Mouse (Mus musculus): ENCODE measurements around the gene Dcaf10. TPM values are rescaled to one million over a fixed set of nuclear protein-coding genes. Genes with fewer than 3 reads are reported as not detected.
"Not testable (repeated sequence)": the region's sequence is repeated elsewhere in the genome, so short reads cannot be mapped to it uniquely, and the experiment has no call there.

The Dcaf10 gene
- total RNA-seq, 2 experiments from 2014 or later, result 30.4 to 32.5 TPM

GRCm38 (mm10) chr4:45392572-45392971, 50.7 kb downstream of the Dcaf10 start:
- ATAC-seq (replicated peaks; ENCODE audit: low FRiP score, poor library complexity, severe bottlenecking), result no peak

DNA sequence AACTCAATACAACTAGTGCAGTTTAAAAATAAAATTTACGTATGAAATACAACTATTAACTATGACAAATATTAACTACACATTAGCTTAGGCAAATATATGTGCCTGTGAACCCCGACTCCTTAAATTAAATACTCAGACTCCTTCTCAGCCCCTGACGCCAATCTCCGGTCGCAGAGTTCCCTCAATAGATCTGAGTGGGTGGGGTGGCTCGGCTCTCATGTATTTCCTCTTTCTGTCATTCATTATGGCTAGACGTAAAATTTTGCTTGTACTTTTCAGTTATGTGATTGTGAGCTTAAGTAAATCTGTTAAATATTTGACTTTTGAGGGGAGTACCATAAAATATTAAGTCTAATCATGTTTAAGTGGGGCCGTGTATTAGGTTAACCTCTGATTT, 51.1 kb downstream of the Dcaf10 start:
- no peak for ATAC-seq (replicated peaks; ENCODE audit: low FRiP score, poor library complexity, severe bottlenecking)

DNA sequence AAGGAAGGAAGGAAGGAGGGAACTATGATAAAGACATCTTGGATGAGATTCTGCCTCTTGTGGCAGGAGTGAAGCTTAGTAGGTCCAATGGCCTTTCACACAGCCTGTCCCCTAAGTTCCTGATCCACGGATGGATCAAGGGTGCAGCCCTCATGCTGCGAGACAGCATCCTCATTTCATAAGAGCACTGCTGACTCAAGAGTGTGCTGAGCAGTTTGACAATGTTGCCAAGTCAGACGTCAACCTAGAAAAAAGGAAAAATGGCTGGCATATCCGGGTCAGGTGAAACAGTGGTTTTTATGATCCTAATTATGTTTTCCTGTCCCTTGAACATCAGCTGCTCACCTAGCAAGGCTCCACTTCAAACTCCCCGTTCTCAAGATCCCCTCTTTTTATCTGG, 51.8 kb downstream of the Dcaf10 start:
- no peak for ATAC-seq (replicated peaks; ENCODE audit: low FRiP score, poor library complexity, severe bottlenecking)

GRCm38 (mm10) chr4:45396211-45396610, 54.3 kb downstream of the Dcaf10 start:
- not testable (repeated sequence) for ATAC-seq (replicated peaks; ENCODE audit: low FRiP score, poor library complexity, severe bottlenecking)

- ATAC-seq (replicated peaks; ENCODE audit: low FRiP score, poor library complexity, severe bottlenecking), result not testable (repeated sequence)
Observed at GRCm38 (mm10) chr4:45398315-45398714, 56.4 kb downstream of the Dcaf10 start.

- ATAC-seq (replicated peaks; ENCODE audit: low FRiP score, poor library complexity, severe bottlenecking), result no peak
Observed at GRCm38 (mm10) chr4:45399421-45400210, 57.7 kb downstream of the Dcaf10 start.

DNA sequence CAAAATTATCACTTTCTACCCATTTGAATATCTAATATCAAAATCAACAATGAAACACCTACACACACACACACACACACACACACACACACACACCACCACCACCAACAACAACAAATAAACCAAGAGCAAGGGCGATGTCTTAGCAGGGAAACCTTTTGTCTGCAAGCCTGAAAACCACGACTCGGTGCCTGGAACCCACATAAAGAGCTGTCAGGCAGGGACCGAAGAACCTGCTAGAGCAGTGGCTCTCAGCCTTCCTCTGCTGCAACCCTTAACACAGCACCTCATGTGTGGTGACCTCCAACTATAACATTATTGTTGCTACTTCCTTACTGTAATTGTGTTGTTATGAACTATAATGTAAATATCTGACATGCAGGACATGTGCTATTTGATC, 60.4 kb downstream of the Dcaf10 start:
- no peak for ATAC-seq (replicated peaks; ENCODE audit: low FRiP score, poor library complexity, severe bottlenecking)

- peak; percentile 74 for ATAC-seq (replicated peaks; ENCODE audit: low FRiP score, poor library complexity, severe bottlenecking)
Observed at GRCm38 (mm10) chr4:45402878-45403498, 61.1 kb downstream of the Dcaf10 start.

DNA sequence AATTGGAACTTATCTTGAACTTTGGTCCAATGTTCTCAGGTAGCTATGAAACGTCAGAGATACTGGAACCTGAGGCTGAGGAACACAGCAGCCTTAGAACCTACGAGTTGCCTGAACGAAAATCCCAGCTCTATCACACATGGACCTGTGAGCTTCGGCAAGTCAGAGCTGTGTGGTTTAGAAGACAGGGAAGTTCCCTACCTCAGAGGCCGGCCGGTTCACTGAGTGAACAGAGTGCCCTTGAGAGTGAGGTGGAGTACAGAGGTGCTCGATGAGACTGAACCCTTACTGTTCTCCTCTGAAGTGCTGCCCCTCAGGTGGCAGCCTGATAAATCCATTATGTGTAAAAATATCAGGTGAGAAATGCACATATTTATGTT, 61.6 kb downstream of the Dcaf10 start:
- ATAC-seq (replicated peaks; ENCODE audit: low FRiP score, poor library complexity, severe bottlenecking), result peak; percentile 21

GRCm38 (mm10) chr4:45404086-45404485, 62.2 kb downstream of the Dcaf10 start:
- no peak for ATAC-seq (replicated peaks; ENCODE audit: low FRiP score, poor library complexity, severe bottlenecking)

GRCm38 (mm10) chr4:45405315-45405714, 63.4 kb downstream of the Dcaf10 start:
- no peak for ATAC-seq (replicated peaks; ENCODE audit: low FRiP score, poor library complexity, severe bottlenecking)

DNA sequence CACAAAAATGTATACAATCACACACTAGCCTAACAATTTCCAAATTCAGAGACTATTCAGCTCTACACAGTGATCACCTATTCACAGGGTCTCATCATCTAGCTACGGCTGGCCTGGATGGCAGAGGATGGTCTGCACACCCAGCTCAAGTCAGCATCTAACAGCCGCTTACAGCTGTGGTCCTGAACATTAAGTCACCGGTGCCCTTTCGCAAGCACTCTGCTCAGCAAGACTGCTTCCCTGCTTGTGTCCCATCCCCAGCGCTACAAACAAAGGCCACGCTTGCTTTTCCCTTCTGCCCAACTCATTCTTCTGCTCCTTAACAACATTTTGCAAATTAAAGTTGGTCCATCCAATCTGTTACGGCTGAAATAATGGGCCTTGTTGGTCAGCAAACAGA, 64.5 kb downstream of the Dcaf10 start:
- no peak for ATAC-seq (replicated peaks; ENCODE audit: low FRiP score, poor library complexity, severe bottlenecking)

- ATAC-seq (replicated peaks; ENCODE audit: low FRiP score, poor library complexity, severe bottlenecking), result peak; percentile 58
Observed at GRCm38 (mm10) chr4:45407001-45407702, 65.3 kb downstream of the Dcaf10 start.

- ATAC-seq (replicated peaks; ENCODE audit: low FRiP score, poor library complexity, severe bottlenecking), result peak; percentile 7; the same call in 1 of the 2 replicates
Observed at GRCm38 (mm10) chr4:45407703-45408334, 65.9 kb downstream of the Dcaf10 start.

DNA sequence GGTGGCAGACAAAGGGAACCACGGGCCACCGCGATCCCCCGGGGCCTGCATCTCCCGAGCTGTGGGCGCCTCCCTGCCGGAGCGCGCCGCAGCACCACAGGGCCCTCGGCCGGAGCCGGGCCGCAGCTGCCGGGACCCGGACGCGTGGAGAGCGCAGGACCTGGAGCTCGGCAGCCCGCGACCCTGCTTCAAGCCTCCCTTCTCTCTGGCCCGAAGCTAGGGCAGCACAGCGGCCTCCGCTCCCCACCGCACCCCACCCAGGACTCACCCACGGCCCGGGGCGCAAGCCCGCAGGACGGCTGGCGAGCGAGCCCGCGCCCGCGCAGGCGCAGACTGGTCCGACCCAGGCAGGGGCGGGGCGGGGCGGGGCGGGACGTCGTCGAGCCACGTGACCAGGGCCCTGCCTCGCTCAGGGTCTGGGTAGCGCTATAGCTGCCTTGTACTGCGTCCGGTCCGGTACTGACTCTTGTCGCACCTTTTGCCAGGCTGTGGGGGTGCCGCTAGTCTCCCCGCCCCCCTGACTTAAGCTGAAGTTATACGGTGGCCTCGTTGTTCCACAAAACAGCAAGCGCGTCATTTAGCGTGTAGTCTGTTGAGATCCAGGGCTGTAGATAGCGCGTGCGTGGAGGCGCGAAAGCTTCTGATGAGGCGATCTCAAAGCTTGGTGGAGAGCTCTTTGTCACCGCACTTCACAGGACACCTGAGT, 66.7 kb downstream of the Dcaf10 start, which contains the start of gene Slc25a51:
Gene Slc25a51 (minus strand): TSS at position 340 of the 706 bp plus-strand sequence.
- peak; percentile 58 for ATAC-seq (replicated peaks; ENCODE audit: low FRiP score, poor library complexity, severe bottlenecking)

DNA sequence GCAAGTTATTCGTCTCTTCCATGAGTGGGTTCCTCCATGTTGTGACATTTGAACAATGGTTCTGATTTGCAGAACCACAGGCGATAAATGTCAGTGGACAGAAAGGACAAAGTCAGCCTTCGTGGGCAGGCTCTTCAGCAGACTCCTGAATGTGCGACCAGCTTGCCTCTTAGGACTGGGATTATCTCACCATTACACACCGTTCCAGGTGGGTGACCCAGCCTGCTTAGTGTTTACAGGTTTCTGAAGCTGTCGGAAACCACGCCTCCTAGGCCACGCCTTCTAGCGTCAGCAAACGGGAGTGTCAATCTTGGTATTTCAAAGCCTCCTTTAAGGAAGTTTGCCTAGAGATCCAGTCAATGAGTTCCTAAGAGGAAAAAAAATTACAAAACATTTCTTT, 67.4 kb downstream of the Dcaf10 start:
- peak; percentile 76 for ATAC-seq (replicated peaks; ENCODE audit: low FRiP score, poor library complexity, severe bottlenecking)

- ATAC-seq (replicated peaks; ENCODE audit: low FRiP score, poor library complexity, severe bottlenecking), result no peak
Observed at GRCm38 (mm10) chr4:45411181-45411790, 69.4 kb downstream of the Dcaf10 start.

GRCm38 (mm10) chr4:45412433-45413192, 70.7 kb downstream of the Dcaf10 start:
- ATAC-seq (replicated peaks; ENCODE audit: low FRiP score, poor library complexity, severe bottlenecking), result no peak
